Mouse (Mus musculus) forebrain, embryonic 16.5 days (tissue): Measurements from ENCODE around the gene Chfr. TPM values are rescaled to one million over a fixed set of nuclear protein-coding genes. Genes with fewer than 3 reads are reported as not detected.

Experiments used
- ATAC-seq: fragments of 200-750 bp; cut with Nextera tagmentation; 2 replicates; pipeline ENCODE4 v1.8.0; 2017; ENCODE audit warnings: mild to moderate bottlenecking, moderate library complexity
- H3K27ac ChIP-seq: fragments of 300-500 bp; sonication (generic); 2 replicates; pipeline ENCODE4 v1.5.1; 2014; ENCODE audit warnings: low read length, control low read depth
- H3K27me3 ChIP-seq: fragments of 300-500 bp; sonication (generic); replicated peaks from 2 replicates; pipeline ENCODE4 v1.6.1; 2014; ENCODE audit warnings: low read length; ENCODE audit not compliant: control insufficient read depth, insufficient read depth
- H3K36me3 ChIP-seq: fragments of 300-500 bp; sonication (generic); 2 replicates; pipeline ENCODE4 v1.6.1; 2014; ENCODE audit not compliant: control insufficient read depth, insufficient read depth
- H3K4me1 ChIP-seq: fragments of 300-500 bp; sonication (generic); replicated peaks from 2 replicates; pipeline ENCODE4 v1.6.1; 2014; ENCODE audit warnings: low read length; ENCODE audit not compliant: control insufficient read depth, insufficient read depth
- H3K4me2 ChIP-seq: fragments of 300-500 bp; sonication (generic); 2 replicates; pipeline ENCODE4 v1.6.1; 2014; ENCODE audit warnings: mild to moderate bottlenecking, low read length, control low read depth
- H3K4me3 ChIP-seq: fragments of 300-500 bp; sonication (generic); replicated peaks from 2 replicates; pipeline ENCODE4 v1.5.1; 2014; ENCODE audit warnings: mild to moderate bottlenecking, low read length, control low read depth
- H3K9ac ChIP-seq: fragments of 300-500 bp; sonication (generic); replicated peaks from 2 replicates; pipeline ENCODE4 v1.6.1; 2014; ENCODE audit warnings: low read depth, low read length, control low read depth
- H3K9me3 ChIP-seq: fragments of 300-500 bp; sonication (generic); 2 replicates; pipeline ENCODE4 v1.6.1; 2016; ENCODE audit warnings: low read length; ENCODE audit not compliant: control insufficient read depth
- WGBS: fragments of 180-500 bp; shearing (Covaris S2); extraction: QIAGEN DNeasy Blood & Tissue Kit; methylation state at CpG from one replicate; pipeline ENCODE4 v1.1.7; 2014; 5-methylcytosine and 5-hydroxymethylcytosine counted together
- polyA plus RNA-seq: library from polyadenylated mRNA; unstranded; fragments of >200 nt; fragmentation: Nextera tagmentation; extraction: Ambion mirVana; gene quantifications from 2 replicates; pipeline ENCODE4 v1.2.1, GENCODE M21; 2015

Gene Chfr
- polyA plus RNA-seq, 1 experiment from 2014 or later, result 92.4 TPM

DNA sequence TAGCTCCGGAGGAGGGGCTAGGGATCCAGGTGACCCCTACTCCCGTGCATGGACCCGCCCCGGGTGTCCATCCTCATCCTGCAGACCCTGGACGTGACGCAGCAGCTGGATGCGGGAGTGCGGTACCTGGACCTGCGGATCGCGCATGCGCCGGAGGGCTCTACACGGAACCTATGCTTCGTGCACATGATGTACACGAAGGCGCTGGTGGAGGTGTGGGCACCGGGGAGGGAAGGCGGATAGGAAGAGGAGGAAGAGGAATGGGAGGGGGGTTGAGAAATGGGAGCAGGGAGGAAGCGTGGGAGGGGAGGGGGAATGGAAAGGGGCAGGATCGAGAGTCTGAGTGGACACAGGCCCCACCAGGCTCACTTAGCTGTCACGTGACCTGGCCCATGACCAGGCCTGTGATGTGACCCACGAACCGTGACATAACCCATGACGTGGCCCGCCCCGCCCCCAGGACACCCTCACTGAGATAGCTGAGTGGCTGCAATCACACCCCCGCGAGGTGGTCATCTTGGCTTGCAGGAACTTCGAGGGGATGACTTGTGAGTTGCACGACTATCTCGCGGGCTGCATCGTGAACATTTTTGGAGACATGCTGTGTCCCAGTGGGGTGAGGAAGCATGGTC lies 33.8 kb upstream of the Chfr start:
- H3K4me1 ChIP-seq, result peaks cover 25% of the 10 kb centered on the region
- peak overlapping the region; percentile 37 for H3K4me3 ChIP-seq
- no peak overlapping the region for H3K27ac ChIP-seq
- peak overlapping the region; percentile 63 for H3K4me2 ChIP-seq
- no peaks in the 10 kb centered on the region for H3K27me3 ChIP-seq
- H3K9ac ChIP-seq, result peak overlapping the region; percentile 40
- peaks cover 32% of the 10 kb centered on the region for H3K36me3 ChIP-seq
- peak; percentile 41 for ATAC-seq
- H3K9me3 ChIP-seq, result 0 out of 2 replicates have a peak, but pooled peaks cover 2% of the 10 kb centered on the region
- WGBS, result 19% methylated on average over 34 of the region's 34 CpGs

DNA sequence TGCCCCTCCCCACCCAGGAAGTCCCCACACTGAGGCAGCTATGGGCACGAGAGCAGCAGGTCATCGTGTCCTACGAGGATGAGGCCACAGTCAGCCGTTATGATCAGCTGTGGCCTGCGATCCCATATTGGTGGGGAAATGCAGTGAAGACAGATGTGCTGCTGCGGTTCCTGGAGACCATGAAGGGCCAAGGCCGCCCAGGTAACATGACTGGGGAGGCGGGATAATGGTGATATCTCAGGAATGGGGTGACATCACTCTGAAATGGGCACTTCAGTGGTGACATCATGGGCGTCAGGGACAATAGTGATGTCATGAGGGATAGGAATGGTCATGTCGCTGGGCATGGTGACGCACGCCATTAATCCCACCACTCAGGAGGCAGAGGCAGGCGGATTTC lies 33.2 kb upstream of the Chfr start:
- Histone ChIP-seq H3K9ac (no peak overlapping the region), H3K36me3 (peaks cover 32% of the 10 kb centered on the region), H3K27me3 (no peaks in the 10 kb centered on the region), H3K9me3 (0 out of 2 replicates have a peak, but pooled peaks cover 2% of the 10 kb centered on the region), H3K4me1 (peaks cover 27% of the 10 kb centered on the region), H3K4me3 (no peak overlapping the region), H3K4me2 (no peak overlapping the region), H3K27ac (no peak overlapping the region)
- ATAC-seq, result no peak
- 91% methylated on average over 13 of the region's 13 CpGs for WGBS

DNA sequence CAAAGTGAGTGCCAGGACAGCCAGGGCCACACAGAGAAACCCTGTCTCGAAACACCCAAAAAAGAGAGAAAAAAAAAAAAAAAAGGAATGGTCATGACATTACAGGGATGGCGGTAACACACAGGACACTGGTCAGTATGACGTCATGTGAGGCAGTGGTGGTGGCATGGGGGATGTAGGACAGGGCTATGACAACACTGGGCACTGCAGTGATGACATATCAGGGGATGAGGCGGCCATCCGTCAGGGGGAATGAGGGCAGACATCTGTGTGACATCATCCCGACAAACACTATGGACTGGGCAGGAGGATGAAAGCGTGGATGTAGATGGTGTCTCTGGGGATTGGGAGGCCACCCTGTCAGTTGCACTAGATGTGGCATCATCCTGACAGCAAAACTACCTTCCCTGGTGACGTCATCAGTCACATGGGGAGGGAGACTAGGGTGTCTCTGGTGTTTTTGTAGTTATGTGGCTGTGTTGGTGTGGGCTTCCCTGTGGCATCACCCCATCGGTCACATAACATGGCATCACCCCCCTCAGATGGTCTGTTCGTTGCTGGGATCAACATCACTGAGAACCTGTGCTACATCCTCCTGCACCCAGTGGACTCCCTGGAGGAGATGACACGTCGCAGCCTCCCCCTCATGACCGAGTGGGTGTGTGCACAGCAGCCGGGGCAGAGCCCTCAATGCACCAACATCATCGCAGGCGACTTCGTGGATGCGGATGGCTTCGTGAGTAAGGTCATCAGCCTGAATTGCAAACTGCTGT lies 32.6 kb upstream of the Chfr start:
- H3K9ac ChIP-seq, result no peak overlapping the region
- 94% methylated on average over 19 of the region's 19 CpGs for WGBS
- peaks cover 27% of the 10 kb centered on the region for H3K4me1 ChIP-seq
- H3K27ac ChIP-seq, result no peak overlapping the region
- H3K36me3 ChIP-seq, result peaks cover 32% of the 10 kb centered on the region
- ATAC-seq, result no peak
- H3K4me2 ChIP-seq, result no peak overlapping the region
- no peaks in the 10 kb centered on the region for H3K27me3 ChIP-seq
- 0 out of 2 replicates have a peak, but pooled peaks cover 2% of the 10 kb centered on the region for H3K9me3 ChIP-seq
- no peak overlapping the region for H3K4me3 ChIP-seq

DNA sequence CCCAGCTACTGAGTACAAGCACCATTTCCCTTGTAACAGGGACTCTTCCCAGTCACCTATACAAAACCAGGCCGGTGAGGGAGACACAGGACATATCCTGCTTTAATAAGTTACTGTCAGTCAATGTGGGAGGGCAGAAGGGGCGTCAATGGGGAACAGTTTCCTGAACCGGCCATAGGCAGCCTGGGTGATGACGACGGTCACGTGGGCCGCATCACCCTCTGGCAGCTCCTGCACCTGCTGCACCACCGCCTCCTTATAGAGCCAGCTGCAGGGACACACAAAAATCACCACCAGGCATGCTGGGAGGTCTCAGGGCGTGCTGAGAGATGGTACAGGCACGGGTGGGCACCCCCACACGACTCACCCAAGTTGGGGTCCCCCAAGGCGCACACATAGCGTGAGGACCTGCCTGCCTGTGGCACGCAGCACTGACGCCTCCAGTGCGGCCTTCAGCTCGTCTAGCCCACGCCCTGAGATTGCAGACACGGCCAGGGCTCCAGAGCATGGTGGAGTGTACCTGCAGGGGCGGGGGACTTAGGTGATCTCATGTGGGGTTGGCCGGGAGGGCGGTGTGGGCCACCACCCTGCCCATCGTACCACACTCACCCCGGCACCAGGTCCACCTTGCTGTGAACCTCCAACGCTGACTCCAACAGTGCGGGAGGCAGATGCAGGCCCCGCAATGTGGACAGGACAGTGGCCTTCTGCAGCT lies 31.6 kb upstream of the Chfr start:
- H3K4me1 ChIP-seq, result peaks cover 27% of the 10 kb centered on the region
- H3K27me3 ChIP-seq, result no peaks in the 10 kb centered on the region
- no peak overlapping the region for H3K4me3 ChIP-seq
- ATAC-seq, result no peak
- no peak overlapping the region for H3K27ac ChIP-seq
- H3K9ac ChIP-seq, result no peak overlapping the region
- no peak overlapping the region for H3K4me2 ChIP-seq
- peaks cover 32% of the 10 kb centered on the region for H3K36me3 ChIP-seq
- 0 out of 2 replicates have a peak, but pooled peaks cover 2% of the 10 kb centered on the region for H3K9me3 ChIP-seq
- 96% methylated on average over 27 of the region's 27 CpGs for WGBS

DNA sequence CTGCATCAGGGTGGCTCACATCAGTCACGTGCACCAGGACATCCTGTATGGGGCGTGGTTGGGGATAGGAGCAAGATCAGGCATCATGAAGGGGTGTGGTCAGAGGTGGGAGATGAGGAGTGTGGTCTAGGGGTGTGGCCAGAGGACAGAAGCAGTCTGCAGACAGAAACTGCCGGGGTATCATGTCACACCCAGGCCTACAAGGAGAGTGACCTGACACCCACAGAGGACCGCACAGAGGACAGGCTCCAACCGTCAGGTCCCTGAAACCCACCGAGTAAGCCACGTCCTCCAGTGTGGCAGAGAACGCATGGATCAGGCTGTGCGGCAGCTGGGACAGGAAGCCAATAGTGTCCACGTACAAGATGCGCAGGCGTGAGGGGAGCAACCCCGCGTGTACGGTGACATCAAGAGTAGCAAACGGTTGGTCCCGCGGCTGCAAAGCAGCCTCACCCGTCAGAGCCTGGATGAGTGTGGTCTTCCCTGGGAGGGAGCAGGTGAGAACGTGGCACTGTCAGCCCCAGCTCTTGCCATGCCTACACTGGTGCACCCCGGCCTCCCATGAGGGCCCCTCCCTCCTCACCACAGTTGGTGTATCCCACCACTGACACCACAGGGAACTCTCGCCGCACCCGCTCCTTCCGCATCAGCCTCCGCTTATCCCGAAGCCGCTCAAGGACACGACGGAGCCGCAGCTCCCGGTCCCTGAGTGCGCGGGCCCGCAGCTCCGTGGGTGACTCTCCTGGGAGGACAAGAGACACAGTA lies 30.8 kb upstream of the Chfr start:
- H3K4me1 ChIP-seq, result peaks cover 27% of the 10 kb centered on the region
- H3K9ac ChIP-seq, result no peak overlapping the region
- H3K4me2 ChIP-seq, result no peak overlapping the region
- H3K27me3 ChIP-seq, result no peaks in the 10 kb centered on the region
- no peak overlapping the region for H3K4me3 ChIP-seq
- H3K36me3 ChIP-seq, result peaks cover 32% of the 10 kb centered on the region
- 95% methylated on average over 36 of the region's 36 CpGs for WGBS
- no peak for ATAC-seq
- 0 out of 2 replicates have a peak, but pooled peaks cover 2% of the 10 kb centered on the region for H3K9me3 ChIP-seq
- H3K27ac ChIP-seq, result no peak overlapping the region

DNA sequence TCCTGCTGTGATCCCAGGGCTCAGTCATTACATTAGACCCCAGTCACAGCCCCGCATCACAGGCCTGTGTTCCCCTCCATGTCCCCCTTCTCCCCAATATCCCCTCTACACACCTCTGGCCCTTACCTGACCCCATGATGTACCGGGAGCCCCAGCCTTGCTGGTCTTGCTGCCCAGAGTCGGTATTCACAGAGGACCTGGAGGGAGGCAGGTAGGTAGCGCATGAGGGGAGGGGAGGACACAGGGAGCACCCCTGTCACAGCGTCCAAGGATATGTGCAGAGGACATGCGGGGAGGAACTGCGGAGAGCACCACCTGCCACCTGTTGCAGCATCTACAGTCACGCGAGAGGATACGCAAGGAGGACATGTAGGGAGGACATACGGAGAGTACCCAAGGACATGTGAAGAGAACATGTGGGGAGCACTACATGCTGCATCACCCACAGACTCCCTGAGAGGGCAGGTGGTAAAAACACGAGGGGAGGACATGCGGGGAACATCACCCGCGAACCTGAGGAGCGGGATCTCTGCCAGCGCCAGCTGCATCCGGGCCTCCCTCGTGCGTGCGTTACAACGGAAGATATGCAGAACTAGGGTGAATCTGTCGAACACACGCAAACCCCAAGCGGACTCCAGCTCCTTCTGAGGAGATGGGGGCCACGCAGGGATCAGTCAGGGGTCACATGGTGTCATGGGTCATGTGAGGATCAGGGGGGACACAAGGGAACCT lies 29.3 kb upstream of the Chfr start:
- H3K9me3 ChIP-seq, result 0 out of 2 replicates have a peak, but pooled peaks cover 2% of the 10 kb centered on the region
- H3K4me1 ChIP-seq, result peaks cover 20% of the 10 kb centered on the region
- peaks cover 32% of the 10 kb centered on the region for H3K36me3 ChIP-seq
- peak overlapping the region; percentile 77 for H3K4me3 ChIP-seq
- H3K27me3 ChIP-seq, result no peaks in the 10 kb centered on the region
- H3K9ac ChIP-seq, result no peak overlapping the region; the same call in 1 of the 2 replicates
- no peak for ATAC-seq
- 93% methylated on average over 26 of the region's 26 CpGs for WGBS
- H3K4me2 ChIP-seq, result peak overlapping the region; percentile 86
- no peak overlapping the region for H3K27ac ChIP-seq

DNA sequence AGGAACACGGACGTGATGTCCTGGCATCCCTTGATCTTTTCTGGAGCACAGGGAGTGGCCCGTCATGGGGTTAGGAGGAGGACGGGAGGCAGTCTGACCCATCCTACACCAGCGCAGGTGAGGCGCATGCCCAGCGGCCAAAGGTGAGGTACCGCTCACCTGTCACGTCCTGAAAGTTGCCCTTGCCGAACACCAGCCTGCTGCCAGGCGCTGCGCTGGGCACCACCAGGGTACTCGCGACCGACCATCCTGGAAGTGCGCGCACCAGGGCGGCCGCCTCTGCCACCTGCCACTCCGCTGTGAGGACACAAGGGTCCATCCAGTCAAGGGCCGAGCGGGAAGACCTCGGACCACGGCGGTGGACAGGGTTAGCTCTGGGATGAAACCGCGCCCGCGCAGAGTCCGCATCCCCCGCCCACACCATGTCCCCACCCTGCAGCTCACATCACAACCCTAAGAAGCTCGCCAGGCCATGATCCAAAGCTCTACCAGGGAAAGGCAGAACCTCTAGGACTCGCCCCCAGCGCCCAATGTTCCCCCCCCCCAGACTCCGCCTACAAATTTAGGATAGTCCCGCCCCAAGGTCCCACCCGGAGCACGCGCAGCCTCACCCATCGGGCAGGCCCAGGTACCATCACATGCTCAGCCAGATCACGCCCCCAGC lies 28.6 kb upstream of the Chfr start:
- no peak for ATAC-seq
- peaks cover 32% of the 10 kb centered on the region for H3K36me3 ChIP-seq
- peak overlapping the region; percentile 86 for H3K4me2 ChIP-seq
- 12% methylated on average over 41 of the region's 41 CpGs for WGBS
- H3K9me3 ChIP-seq, result 0 out of 2 replicates have a peak, but pooled peaks cover 2% of the 10 kb centered on the region
- H3K4me3 ChIP-seq, result peak overlapping the region; percentile 77
- H3K27me3 ChIP-seq, result no peaks in the 10 kb centered on the region
- H3K27ac ChIP-seq, result peak overlapping the region; percentile 97
- peak overlapping the region; percentile 81 for H3K9ac ChIP-seq
- H3K4me1 ChIP-seq, result peaks cover 15% of the 10 kb centered on the region
